Mouse (Mus musculus) cortical plate, adult 2 months (tissue): ENCODE measurements around the gene 4922502D21Rik.

Experiments
- CTCF ChIP-seq: fragments of 200-500 bp; IDR thresholded peaks from 2 replicates; pipeline ENCODE4 v1.5.1; 2011; ENCODE audit warnings: mild to moderate bottlenecking, control low read depth, low read length; ENCODE audit not compliant: insufficient read depth; ENCODE audit errors: extremely low read depth
- POLR2A ChIP-seq: fragments of 200-500 bp; IDR thresholded peaks from 2 replicates; pipeline ENCODE4 v1.6.1; 2011; ENCODE audit warnings: mild to moderate bottlenecking, low read length, control low read depth; ENCODE audit not compliant: insufficient read depth; ENCODE audit errors: extremely low read depth

GRCm38 (mm10) chr6:129326568-129327150 is 4.9 kb downstream of the 4922502D21Rik start:
- no peak for TF ChIP-seq CTCF
- no peak for TF ChIP-seq POLR2A
